Mouse (Mus musculus) cerebellum, adult 8-10 months (tissue): Measurements from ENCODE around the gene Hjurp.

Experiments used
- DNase-seq: peaks from one replicate; pipeline ENCODE4 v3.0.0; 2022

Gene Hjurp

DNA sequence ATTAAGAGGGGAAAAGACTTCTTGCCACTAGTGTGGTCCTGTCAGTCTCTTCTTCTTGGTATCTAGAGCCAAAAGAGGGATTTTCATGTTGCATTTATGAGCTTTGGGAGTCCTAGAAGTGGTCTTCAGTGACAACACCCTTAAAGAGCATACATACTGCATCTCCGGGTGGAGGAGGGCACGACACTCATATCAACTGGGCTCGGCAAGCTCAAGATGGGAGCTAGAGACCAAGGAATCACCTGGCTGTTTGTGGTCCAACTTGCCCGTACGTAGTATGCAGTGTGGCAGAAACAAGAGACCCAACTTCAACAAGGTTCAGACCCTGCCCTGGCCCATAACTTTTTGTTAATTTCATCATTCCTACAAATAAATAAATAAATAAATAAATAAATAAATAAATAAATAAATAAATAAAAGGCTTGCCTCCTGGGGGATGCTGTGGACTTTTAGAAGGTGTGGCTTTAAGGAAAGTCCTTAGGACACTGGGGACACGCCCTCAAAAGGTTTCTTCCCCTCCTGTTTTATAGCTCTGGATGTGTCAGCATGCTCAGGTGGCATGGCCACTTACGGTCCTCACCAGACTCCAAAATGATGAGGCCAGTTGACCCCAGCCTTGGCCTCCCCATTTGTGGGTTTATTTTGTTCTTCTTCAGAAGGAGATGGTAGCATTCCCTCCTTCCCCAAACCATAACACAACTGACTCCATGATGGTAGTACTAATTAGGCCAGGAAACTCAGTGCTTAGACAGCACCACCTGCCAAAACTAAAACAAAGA, 20.2 kb upstream of the Hjurp start:
- no peak for DNase-seq

DNA sequence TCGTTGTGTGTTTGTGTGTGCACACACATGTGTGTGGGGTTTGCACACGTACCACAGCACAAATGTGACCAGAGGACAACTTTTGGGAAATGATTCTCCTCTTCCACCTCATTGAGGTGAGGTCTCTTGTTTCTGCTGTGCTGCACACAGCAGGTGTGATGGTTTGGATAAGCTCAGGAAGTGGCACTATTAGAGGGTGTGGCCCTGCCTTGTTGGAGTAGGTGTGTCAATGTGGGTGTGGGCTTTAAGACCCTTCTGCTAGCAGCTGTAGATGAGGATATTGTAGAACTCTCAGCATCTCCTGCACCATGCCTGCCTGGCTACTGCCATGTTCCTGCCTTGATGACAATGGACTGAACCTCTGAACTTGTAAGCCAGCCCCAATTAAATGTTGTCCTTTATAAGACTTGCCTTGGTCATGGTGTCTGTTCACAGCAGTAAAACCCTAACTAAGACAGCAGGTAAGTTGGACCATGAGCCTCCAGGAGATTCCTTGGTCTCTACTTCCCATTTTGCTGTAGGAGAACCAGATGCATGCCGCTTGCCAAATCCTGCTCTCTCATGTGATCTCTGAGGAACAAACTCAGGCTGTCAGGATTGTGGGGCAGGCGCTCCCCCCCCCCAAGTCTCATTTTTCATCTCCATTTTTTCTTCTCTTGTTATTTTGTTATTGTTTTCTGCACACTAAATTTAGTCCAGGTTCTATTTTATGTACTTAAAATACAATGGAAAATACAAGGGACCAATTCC, 18.9 kb upstream of the Hjurp start:
- DNase-seq: no peak

DNA sequence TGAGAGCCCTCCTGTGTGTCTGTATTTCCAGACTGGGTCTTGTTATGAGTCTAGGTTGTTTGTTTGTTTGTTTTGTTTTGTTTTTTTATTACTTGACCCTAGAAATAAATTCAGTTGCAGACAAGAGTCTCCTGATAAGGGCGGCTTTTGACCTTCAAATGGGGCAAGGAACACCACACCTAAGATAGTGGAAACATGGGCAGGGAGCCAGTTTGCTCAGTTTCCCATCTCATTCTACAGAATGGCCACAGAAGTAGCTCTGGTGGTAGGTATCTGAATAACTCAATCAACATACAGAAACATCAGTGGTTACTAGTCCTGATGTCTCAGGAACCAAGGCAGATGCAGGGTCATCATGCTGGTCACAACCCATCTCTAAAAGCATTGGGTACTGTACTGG, 17.2 kb upstream of the Hjurp start:
- DNase-seq: no peak

DNA sequence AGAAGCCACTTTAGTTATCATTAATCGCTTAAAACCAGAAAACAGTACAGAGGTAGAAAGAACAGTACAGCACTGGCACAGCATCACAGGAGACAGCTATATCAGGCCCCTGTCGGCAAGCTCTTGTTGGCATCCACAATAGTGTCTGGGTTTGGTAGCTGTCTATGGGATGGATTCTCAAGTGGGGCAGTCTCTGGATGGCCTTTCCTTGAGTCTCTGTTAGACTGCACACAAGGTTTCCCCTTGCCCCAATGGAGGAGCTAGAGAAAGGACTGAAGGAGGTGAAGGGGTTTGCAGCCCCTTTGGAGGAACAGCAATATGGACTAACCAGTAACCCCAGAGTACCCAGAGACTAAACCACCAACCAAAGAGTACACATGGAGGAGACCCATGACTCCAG, 14.6 kb upstream of the Hjurp start:
- DNase-seq: no peak

DNA sequence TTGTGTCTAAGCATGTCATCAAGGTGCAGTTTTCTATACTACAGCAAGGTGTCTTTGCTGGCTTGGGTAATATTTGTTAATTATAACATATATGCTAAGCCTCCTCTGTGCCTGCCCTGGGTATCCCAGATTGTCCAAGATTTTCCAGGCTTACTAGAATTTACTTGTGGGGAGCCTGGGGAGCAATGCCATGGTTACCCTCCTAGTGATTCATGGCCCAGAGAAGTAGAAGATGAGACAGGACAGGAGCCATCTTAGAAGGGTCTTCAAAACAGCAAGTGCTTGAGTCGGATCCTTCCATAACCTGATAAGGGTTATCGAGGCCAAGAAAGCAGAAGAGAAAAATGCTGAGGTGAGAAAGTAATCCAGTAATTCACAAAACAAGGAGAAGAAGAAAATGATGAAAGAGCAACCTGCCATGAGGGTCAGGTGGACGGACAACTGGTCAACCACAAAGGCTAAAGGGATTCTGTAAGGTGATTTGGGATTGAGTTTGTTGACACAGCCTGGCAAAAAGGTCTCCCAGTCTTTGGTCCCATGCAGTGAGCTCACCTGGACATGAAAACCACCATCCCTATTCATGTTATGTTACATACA, 14.1 kb upstream of the Hjurp start:
- no peak for DNase-seq

DNA sequence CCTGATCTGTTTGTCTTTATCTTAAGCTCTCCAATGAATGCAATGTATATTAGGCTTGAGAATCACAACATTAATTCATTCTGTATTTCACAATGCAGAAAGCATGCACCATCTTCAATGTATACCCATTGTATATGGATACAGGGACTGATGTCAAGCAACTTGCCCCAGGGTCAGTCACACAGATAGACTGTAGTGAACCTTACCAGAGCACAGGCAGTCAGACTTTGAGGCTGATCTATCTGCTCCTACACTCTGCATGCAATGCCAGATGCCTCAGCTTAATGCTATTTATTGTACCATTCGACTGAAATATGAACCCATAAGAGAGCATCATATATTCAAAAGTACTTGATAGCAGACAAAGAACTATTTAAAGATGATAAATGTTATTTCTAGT, 13.1 kb upstream of the Hjurp start:
- no peak for DNase-seq

DNA sequence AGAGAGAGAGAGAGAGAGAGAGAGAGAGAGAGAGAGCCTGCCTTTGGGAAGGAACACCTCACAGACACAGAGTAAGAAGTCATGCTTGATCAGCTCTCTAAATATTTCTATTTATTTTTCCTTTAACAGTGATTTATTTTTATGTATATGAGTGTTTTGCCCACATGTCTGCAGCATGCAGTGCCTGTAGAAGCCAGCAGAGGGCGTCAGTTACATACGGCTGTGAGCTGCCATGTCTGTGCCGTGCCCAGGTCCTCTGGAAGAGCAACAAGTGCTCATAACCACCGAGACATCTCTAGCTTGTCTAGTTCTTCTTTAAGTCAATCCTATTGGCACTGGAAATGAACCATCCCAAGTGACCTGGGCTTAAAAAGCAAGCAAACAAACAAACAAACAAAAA, 12.5 kb upstream of the Hjurp start:
- no peak for DNase-seq

DNA sequence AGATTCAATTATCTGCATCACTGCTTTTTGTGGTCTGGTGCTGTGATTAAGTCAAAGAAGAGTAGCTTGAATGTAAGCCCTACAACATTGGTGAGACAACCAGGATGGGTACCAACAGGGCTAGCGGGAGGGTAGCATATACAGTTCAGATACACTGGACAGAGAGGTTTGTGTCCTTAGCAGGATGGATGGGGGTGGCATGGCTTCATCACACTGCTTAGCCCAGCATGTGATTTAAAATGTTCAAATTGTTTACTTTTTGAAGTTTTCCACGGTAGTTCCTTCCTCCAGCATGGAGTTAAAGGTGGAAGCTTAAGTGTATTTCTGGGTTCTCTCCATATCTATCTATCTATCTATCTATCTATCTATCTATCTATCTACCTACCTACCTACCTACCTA, 11.7 kb upstream of the Hjurp start:
- no peak for DNase-seq

DNA sequence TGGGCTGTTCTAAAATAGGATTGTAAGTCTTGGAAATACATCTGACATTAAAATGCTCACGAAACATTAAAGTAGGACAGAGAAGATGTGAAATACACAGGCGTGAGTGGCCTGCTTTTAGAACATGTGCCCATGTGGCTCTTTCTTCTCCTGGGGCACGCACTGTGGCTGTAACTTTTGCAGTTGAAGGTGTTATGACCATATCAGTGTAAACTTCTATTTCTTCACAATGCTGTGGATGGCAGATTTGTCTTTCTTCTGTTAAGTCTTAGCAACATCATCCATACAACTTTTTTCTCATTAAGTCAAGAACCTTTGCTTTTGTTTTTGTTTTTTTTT, 11.3 kb upstream of the Hjurp start:
- DNase-seq: no peak

DNA sequence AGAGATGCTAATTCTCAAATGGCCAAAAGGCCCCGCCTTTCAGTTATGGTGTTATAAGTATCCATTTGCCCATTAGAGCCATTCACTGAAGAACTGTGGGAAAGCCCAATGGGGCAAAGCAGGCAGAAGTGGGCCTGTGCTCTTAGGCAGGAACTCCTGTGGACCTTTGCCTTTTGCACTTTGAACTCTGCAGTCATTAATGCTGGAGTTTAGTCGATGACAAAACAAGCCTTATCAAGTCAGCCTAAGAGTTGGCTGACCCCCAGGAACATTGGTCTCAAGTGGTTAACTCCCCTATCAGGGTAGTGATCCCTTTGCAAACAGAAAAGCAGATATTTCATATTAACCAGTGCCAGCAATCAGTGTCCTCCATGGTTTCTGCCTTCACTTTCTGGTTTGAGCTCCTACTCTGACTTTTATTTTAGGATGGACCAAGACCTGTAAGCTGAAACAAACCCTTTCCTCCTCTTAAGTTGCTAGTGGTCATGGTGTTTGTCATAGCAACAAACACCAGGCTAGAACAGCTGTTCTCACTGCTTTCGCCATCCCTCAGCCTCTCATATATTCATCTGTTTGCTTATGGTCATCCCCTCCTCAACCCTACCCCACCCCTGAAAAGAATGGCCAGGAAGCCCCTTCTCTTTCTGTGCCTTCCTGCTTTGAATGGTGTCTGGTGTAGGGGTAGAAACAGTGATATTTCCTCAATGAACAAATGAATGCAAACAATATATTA, 10.8 kb upstream of the Hjurp start:
- DNase-seq: no peak

DNA sequence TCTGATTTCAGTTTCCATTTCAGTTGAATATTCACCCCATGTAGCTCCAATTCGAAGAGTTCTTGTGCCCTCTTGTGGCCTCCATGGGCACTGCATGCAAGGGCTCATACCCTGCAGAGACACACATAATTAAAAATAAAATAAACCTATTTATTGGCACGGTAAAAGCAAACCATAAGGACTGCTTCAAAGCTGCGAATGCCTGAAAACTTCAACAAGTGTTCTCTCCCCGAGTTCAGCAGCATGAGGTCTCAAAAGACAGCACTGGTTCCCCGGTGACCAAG, 10.2 kb upstream of the Hjurp start:
- DNase-seq: no peak

DNA sequence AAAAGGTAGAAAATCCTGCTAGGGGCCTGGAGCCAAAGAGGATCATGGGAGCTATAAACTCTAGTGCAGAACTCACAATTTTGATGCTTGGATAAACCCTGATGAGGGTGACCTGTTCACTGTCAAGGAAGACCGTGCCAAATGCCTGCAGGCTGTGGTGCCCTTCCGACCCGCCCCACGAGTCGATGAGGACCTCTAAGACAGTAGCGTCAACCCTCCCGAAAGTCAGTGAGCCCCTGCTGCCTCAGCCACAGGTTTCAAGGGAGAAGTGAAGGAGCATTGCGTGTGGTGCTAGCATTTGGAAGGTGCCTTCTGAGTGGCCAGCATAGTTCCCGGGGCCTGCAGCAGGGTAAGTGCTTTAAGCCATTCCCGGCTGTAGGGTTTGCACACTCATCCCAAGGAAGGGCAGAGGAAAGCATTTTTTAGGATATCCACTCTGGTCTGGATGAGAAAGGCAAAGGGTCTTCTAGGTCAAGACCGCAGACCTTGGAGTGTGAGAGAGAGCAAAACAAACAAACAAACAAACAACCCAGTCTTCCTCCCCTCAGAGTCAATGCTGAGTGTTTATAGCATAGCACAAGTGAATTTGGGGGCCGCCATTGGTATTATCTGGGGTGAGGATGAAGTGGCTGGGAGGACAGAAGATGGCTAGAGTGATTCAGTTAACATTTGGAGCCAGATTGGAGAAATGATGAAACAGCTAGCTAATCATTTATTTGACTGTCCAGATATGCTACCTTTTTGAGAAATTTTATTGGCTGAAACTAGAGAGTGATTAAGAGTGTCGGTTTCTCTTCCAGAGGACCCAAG, 9.7 kb upstream of the Hjurp start:
- DNase-seq: no peak

DNA sequence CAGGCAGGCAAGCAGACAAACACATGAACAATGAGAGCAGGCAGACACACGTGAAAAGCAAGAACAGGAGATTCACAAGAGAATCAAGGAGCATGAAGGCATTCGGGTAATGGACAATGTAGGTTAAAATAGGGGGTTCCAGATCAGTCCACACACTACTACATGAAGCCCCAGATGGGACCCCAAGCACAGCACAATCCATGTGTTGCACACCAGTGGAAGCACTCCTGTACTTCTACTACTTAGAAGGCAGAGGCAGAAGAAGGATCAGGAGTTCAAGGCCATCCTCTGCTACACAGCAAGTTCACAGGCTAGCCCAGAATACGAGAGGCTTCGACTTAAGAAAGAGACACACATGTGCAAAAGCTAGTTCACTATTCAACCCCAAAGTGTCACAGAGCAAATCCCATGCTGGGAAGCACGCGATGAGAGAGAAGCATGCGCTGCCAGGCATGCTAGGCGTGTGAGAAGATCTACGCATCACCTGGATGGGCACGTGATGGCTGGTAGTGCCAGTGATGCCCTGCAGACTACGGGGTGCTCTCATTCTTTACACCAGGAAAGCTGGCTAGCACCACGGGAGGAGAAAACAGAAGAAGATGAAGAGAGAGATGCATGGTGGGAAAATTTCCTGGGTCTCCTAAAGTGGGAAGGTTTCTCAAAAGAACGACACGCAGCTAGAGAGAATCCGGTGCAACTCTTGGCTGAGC, 8.9 kb upstream of the Hjurp start:
- DNase-seq: no peak

DNA sequence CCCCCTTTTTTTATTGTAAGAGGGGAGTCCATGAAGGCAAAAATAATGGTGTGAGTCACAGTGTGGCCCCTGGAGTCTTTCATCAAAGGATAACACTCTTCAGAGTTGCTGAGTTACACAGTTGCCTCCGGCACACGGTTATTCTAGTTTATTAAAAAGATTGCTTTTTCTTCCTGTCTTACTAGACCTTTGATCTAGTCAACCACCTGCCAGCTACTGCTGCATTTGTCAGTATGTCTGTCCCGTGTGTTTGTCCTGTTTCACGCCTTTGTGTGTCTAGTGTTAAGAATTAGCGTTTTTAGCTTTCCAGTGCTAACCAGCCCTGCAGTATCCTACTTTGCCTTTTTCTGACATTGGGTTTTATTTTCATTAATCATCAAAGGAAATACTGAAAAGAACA, 8.2 kb upstream of the Hjurp start:
- no peak for DNase-seq

DNA sequence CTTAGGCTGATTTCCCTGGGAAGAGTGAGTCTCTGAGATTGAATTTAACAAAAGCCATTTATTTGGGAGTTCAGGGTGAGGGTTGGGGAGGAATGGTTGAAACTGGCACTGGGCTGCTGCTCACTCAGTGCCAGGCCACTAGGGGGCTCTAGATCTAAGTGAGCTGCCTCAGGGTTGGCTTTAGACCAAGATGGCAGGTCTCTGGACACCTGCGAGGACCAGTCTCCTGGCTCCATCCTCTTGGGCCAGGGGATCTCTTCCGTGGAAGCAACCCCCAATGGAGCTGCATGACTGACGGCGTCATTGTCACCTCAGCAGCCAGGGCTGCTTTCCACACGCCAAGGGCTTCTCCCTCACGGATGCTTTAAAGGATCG, 7.5 kb upstream of the Hjurp start:
- no peak for DNase-seq

DNA sequence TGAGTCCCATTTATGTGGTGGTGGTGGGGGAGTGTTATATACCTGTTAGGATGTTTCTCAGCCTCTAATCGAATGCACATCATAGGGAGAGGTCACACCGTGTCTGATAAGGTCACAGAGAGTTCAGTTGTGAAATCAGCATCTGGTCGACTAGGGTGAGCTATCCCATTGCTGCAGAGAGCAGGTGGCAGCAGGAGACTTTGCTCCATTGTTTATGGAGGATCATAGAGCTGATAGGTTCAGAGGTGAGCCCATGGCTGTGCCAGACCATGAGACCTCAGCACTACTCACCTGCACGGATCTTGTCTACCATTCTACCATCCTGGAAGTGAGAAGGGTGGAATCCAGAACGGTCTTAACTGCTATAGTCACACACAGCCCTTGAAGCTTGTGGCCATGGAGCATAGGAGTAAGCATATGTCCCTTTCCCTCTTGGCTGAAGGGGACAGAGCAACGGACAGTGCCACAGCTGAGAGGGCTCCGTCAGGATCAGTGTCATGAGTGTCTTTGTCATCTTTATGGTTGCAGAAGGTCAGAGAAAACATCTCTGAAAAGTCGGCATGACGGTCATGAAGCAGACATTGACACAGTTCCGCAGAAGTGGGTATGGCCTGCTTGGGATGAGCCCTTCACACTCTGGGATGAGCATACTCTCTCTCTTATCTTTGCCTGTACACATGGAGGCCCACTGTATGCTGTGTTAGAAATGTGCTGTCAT, 7.0 kb upstream of the Hjurp start:
- no peak for DNase-seq

DNA sequence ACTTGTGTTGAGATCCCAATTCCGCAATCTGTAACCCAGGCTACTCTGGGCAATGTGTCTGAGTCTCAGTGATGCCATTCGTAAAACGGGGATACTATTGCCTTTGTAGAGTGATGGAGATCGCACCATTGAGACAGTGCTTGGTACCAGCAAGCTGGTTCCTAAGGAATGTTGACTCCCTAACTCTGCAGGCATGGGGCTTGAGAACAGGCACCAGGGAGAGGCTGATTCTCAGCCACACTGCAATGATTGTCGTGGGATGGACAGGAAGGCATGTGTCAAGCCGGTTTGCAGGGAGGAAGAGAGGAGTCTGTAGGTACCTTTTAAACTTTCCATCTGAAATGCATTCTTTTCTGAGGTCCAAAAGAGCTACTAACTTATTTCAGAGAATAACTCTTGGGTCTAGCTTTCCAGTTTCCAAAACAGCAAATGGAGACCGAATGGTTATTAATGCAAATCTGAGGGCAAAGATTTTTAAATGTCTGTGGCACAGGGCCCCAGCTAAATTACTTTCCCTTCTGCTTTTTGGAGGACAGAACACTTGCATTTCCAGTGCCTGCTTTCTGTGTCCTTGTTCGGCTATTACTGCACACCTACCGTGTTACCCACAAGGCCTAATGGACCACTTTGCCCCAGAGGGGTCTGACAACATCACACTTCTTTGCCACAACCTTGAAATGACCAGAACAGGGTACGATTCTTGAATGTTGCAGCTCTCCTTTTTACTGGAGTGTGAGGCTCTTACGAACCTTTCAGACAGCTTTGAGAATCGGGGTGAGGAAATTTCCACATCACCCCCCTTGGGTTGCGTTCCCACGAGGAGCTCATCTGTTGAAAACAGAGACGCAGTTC, 6.2 kb upstream of the Hjurp start:
- DNase-seq: no peak

DNA sequence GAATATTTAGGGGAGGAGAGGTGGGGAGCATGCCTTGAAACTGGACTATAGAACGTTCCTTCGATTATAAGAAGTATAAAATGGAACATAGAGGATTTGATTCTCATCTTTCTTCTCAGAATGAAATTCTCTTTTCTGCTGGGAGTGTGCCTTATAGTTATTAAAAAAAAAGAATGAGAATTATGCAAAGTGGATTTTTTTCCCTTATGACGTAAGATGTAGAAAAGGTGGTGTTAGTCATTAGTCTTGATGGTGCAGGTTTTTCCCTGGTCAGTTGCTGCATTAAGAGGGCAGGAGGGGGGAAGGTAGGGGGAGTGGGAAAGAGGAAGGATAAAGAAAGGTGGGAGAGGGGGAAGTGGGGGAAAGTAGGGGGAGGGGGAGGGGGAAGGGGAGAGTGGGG, 4.9 kb upstream of the Hjurp start:
- no peak for DNase-seq

DNA sequence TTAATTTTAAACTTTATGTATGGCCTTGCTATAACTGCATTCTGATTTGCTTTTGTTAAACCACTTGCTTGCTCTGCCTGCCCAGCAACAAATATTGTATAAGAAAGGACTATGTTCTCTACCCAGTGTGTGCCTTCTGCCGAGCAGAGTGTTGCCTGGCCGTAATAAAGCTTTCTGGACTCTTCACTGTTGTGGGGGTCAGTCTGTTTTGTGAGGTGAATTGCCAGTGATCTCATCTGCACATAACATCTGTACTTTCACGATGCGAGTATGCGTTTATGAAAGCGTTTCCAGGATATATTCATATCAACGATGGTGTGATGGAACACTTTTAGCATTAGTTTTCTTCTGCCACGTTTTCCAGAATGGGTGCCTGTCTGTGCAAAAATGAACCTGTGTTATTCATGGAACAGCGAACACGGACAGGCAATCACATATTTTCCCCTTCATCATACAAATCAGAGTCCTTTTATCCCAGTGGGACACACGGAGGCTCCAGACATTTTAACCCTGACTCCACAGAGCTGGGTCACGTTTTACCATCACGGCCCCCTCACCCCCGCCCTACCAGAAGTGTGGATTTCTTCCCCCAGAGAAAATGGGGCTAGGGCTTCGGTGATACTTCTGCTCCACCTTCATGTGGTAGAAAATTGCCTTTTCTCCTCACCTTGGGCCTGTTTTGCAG, 2.7 kb upstream of the Hjurp start:
- DNase-seq: no peak
